Mouse (Mus musculus): ENCODE measurements around the gene Kcnma1.

Kcnma1 gene

DNA sequence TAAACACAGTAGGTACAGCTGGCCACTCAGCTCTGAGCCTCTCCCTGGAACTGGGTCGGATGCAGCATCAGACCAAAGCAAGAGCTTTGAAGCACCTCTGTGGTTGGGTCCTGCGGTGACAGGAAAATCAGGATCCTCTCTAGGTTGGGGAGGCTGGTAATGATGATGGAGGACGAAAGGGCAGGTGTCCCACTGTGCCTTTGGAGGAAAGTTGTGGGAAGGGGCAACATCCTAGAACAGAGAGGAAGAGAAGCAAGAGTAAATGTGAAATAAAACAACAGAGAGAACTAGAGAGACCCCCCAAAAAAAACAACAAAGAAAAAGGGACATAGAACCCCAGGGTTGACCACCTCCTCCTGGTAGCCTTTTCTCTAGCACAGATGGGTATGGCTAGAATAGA, at the start of gene Kcnma1:
Kcnma1 (minus strand) TSS at position 101 of the 400 bp plus-strand sequence.
- DNase-seq, result no peak

DNA sequence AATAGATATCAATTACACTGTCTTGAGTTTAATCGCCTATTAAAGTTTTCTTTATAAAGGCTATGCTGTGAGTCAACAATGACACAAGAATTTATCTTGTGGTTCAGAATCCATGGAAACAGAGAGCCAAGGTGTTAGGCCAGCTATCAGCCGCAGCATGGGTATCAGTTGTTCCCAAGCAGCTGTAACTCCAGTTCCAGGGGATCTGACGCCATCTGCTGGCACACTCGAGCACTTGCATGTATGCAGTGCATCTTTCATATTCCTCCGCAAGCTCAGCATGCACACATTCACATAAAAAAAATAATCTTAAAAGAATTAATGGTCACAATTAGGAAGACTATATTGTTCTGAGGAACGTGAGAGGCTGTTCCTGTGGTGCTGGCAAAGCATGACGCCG, 45.5 kb upstream of the Kcnma1 start:
- peak; percentile 39 to 50 for DNase-seq

DNA sequence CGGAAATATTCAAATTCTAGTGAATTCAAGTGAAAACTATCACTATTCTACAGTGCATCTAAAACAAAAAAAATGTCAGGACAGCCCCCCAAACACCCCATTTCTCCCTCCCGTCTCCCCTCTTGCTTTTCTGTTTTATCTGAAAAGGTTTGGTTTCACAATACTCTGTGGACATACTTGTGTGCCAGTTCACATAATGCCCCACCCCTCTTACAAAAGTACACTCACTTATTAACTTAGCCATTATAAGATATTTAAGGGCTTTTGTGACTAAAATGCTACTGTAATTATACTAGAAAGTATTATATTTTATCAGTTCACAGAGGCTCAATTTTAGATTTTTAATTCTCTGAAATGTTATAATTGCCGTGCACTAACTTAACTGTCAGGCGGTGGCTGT, 45.0 kb upstream of the Kcnma1 start:
- no peak for DNase-seq

DNA sequence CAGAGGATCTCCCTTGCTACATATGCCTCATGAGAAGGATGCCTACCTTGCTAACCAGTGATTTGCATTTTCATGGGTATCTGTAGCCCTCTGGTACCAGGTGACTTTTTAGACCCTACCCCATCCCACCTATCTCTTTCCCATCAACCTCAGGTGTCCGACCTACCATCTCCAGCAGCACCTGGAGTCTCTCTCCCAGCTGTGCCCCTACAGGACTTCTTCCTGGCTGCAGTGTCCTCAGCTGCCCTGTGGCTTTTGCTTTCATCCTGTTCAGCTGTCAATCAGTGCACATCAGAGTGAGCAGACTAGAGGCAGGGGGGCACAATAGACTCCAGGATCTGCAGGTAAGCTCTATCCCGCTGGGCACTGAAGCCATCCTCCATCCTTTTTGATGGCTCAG, 37.5 kb upstream of the Kcnma1 start:
- DNase-seq, result no peak

DNA sequence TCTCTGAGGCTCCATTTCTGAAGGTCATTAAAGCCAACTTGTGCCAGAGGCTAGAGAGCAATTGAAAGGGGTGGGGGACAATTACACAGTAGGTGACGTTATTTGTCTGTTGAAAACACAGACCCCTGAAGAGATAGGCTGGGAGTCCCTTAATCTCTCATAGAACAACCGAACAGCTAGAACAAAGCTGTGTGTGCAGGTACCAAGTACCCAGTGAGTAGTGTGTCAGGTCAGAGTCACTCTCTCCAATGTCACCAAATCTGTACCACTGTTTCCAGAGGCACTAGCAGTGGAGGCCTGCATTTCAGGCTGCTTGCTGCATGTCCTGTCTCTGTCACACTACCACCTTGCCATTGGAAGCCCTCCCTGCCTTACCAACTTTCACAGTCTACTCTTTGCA, 22.3 kb upstream of the Kcnma1 start:
- DNase-seq, result no peak

DNA sequence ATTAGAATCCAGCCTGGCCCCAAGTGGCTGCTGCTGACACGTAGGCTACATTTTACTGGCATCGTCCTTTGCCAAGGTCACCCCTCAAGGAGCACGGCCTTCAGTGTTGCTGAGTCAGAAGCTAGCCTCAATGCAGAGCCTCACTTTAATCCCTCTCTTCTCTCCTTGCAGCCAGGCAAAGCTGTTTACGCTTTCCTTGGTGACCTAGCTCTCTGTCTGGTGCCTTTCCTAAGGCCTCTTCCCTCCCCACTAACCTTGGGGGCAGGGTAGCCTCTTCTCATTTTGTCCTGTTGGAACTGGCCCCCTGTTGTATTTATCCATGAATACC, 21.9 kb upstream of the Kcnma1 start:
- no peak for DNase-seq

DNA sequence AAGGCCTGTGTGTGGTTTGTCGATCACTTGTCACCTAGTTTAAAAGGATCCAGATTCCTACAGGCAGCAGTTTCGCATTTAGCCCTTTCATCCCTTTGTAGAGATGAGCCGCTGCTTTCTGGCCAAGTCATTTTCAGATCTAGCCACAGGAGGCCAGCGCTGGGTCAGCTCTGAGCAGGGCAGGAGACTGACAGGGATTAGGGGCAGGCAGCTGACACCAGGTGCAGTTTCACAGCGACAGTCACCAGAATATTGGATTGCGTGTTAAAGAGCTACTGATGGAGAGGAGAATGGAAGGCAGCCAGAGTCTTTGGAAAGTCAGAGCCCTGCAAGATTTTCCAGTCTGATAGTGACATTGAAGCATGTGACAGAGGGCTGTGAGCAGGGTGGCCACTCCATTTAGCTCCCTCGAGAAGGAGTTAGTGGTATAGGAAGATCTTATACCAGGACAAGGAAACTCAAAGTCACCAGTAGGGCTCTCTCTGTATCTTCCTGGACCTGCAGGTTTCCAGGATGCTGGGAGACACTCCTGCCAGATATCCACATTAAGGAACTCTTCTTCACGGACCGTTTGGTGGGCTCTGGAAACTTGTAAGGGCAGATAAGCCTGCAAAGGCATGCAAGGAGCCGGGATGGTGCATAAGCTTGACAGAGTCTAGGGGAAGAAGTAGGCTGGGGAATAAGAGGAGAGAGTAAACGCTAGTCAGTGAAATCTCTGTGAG, 21.4 kb upstream of the Kcnma1 start:
- DNase-seq, result peak; percentile 30 to 31

DNA sequence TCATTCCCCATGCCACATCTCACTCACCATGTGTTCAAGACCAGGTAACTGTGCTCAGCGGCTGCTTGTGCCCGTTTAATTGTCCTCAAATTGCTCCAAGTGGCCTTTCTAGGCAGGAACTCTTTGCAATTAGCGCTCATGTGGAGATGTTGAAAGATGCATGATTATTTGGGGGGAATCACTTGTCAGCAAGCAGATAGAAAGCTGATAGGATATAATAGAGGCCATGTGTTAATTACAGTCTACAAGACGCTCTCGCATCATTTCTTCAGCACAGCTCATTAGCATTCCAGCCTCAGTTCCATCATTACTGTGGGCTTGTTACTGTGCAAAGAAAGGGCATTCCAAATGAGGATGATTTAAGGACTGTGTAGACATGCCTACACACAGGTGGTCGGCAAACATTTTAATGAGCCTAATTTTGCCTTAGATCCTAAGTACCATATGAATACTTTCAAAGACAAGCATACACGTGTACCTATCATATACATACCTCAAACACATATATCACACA, 18.6 kb upstream of the Kcnma1 start:
- no peak for DNase-seq

DNA sequence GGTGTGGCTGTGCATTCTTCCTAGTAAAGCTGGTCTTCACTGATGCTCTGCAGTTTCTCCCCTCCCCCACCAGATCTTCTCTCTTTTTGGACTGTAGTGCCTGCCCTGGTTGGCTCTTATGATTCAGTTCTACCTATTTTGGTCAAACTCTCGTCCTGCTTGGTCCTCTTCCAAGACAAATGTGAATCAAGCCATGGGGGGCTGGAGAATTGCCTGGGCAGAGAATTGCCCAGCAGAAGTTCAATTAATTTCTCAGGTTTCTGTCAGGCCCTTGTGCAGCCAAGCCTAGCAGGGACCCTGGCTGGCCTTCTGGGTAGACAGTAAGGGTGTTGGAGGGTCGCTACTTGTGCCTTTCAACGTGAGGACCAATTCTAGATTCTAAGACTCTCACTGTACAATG, 17.9 kb upstream of the Kcnma1 start:
- peak; percentile 82 to 86 for DNase-seq

DNA sequence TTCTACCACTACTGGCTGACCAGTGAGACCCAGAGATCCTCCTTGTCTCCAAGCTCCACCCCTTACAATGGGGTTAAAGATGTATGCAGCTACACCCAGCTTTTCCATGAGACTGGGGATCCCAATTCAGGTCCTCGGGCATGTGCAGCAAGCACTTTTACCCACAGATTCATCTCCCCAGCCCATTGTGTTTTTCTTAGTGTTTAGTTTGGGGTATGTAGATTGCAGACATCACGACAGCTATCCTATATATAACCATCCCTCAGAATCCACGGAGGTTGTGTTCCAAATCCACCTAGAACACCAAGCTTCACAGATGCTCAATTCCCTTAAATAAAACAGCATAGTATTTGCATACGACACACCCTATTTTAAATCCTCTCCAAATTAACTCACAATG, 6.4 kb upstream of the Kcnma1 start:
- DNase-seq, result no peak

DNA sequence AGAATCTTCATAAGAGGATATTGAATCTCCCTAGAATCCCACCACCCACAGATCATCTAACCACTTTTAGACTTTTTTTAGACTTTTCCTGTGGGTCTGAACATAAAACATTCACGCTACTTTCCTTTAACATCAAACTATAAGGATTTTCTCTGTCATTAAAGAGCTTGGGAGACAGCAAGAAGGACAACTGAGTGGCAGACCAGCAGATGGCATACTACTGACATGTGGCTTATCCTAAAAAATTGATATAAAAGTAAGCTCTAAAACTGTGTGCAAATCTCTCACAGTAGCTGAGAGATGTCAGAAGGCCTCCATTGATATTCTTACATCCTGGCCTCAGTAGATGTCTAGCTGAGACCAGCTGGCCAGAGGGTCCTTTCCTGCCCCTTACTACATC, 4.3 kb downstream of the Kcnma1 start:
- no peak for DNase-seq

DNA sequence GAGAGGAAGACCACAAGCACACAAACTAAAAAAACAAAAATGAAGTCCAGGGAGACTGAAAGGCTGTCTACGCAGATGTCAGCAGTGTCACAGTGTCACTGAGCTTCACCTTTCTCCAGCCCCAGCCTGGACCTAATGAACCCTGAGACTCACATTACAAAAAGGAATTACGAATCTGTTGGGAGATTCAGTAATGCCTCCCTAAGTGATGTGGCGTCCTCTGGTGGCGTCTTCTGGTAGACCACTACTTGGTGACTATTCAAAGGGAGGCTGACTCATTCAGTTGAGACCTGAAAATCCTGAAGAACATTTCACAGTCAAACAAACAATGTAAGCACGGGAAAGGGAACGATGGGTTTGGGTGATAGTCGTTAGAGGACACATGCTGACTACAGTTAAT, 6.0 kb downstream of the Kcnma1 start:
- DNase-seq, result peak; percentile 67 to 74

DNA sequence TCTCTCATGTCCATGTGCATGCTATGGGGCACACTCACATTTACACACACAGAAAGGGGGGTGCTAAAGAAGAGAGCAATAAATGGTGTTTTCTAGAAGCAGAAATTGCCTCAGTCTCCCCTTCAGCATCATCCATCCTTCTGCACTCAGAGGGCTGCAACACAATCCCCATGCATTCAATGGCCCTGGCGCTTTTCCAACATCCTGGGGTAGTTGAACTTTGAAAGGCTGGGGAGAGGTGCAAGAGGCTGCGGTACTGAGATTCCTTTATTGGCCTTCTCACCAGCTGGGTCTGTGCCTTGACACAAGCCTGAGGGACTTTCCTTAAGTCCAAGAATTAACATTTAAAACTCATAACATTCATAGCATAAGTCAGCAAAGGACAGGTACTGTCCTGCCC, 8.0 kb downstream of the Kcnma1 start:
- DNase-seq, result no peak

DNA sequence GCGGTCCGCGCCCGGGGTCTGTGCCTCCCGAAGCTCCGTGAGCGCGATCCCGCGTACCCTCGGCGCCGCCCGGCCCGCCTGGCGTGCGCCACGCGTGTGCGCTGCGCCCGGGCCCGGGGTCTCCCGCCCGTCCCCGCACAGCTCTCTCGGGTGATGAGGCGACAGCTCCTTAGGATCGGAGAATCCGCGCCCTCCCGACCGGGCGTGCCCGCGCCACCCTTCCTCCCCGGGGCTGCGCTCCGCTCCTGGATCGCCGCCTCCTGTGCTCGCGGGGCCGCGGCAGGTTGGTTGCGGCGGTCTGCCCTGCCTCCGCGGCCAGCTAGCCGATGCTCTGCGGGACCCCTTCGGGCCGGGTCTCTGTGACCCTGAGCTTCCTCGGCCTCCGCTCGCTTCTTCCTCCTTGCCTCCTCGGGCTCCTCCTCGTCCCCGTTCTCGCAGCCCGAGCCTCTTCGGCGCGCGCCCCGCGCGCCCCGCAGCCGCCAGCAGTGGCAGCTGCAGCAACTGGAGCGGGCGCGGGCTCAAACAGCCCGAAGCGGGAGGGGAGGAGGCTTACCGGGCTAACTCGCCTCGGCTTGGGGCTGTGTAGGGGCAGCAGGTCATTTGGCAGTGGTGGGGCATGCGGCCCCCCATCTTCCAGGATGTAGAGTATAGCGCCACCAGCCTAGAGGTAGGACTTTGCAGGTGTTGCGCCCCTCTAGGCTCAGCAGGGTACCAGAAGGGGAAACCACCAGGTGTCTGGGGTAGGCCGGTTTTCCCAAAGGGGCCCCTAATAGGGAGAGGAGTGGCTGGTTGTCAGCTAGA, 9.6 kb downstream of the Kcnma1 start:
- peak; percentile 18 to 25 for DNase-seq

DNA sequence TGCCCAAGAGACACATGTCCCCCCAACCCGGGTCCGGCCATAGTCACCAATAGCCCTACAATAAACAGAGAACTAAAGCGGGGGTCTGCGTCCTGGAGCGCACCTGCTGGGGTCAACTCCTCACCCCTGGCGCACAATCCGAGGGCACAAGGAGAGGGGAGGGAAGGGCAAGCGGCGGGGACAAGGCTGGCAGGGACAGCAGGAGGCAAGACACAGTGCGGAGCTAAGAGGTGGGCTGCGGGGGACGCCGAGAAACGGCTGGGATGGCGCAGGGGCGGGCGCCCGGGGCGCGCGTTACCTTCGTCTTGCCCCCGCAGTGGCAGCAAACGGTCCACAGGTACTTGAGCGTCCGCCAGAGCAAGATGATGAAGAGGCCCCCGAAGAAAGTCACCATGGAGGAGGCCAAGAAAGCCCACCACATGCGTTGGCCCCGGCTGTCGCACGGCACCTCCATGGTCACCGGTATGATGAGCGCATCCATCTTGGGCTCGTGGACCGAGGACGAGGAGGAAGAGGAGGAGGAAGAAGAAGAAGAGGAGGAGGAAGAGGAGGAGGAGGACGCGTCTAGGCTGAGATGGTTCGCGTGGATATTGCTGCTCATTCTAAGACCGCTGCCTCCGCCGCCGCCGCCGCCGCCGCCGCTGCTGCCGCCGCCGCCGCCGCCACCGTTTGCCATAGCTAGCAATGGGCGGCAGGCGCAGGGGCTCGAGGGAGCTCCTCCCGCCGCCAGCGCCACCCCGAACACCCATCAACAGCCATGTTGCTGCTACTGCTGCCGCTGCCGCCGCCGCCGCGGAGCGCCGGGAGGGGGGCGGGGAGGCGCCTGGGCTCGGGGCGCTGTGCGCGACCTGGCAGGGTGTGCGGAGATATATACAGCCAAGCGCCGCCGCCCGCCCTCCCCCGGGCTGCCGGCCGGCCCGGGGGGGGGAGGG, 10.6 kb downstream of the Kcnma1 start:
- peak; percentile 18 to 30 for DNase-seq

DNA sequence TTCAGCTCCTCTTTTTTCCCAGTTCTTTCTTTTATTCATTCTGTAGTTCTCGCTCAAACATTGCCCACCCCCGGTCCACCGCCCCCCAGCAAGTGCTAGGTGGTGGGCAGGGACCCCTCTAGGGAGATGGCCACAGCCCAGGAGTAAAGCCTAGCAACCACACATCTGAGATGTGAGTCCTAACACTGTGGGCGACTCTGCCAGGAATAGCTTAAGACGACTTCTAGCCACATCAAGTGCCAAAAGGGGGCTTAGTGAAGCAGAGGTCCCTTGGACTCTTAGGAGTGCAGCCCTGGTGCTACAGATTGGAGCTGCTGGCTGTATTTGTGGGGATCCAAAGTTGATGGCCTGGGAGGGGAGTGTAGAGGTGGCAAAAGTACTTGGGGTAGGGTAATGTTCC, 11.6 kb downstream of the Kcnma1 start:
- DNase-seq, result no peak

DNA sequence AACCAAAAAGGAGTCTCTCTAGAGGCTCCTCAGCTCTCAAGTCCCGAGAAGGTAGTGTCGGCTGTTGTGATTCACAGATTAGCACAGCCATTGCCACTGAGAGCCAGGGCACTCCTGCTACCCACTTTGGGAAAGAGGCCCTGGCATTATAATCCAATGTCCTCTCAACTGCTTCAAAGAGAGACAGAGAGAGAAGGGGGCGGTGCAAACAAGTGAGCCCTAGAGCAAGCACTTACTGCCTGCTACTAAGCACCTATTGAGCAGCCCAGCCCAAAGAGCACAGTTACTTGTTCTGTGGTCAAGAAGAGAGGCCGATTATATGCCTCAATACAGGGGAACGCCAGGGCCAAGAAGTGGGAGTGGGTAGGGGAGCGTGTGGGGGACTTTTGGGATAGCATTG, 16.4 kb downstream of the Kcnma1 start:
- DNase-seq, result no peak

DNA sequence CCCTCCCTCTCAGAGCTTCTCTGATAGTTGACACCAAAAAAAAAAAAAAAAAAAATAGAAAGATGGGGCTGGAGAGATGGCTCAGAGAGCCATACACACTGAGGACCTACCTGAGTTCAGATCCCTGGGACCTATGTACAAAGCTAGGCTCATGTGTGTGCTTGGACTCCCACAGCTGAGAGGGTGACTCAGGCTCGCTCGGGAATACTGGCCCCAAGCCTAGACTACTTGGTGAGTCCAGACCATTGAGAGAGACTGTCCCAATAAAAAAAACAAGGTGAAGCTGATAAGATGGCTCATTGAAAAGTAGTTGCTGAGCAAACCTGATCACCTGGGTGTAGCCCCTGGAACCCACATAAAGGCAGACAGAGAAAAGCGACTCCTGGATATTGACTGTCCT, 18.5 kb downstream of the Kcnma1 start:
- no peak for DNase-seq

DNA sequence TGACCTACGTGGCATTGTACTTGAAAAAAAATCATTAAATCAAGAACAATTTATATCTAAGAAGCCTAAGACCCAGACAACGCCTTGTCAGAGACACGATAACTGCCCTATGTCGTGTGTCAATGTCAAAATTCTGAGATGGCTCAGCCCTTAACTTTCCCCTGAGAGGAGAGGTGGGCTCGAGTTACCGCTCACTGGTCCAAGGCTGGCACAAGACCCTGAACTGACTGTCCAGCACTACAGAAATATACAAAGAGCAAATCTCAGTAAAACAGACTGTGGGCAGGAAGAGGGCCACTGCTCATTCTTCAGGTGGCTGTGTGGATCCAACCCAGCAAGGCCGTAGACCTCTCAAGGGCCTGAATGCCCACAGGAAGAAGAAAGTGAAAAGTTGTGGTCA, 23.4 kb downstream of the Kcnma1 start:
- DNase-seq, result no peak

DNA sequence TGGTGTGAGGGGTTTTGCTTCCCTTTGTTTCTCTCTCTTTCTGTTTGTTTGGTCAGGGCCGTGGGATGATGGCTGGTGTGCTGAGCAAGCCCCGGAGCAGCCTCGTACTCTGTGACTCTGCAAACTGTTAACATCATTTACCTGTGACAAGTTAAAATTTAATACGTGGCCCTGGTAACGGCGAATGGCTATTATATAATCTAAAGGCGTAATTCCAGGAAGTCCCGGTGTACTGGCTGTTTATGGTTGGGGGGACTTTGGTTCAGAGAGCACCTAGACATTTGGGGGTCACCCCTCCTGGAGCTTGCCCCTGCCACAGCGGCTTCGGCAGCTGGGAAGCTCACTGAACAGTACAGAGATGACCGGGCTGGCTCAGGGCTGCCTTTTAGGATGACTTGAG, 24.6 kb downstream of the Kcnma1 start:
- no peak for DNase-seq

DNA sequence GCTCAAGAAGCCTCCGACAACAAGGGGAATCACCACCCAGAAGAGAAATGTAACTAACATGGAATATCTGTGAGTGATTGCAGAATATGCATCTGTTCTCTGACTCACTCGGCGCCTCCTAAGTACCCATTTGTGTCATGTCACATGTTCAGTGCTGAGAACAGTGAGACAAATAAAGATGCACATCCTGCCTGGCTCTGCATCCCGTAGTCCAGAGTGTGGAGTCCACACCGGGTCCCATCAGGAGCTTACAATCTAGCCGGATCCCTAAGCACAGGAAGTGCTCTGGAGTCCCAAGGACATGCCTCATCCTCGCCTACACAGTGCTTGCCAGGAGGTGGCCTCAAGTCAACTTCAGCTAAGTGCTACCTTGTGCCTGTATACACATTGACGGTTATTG, 32.1 kb downstream of the Kcnma1 start:
- DNase-seq, result no peak

DNA sequence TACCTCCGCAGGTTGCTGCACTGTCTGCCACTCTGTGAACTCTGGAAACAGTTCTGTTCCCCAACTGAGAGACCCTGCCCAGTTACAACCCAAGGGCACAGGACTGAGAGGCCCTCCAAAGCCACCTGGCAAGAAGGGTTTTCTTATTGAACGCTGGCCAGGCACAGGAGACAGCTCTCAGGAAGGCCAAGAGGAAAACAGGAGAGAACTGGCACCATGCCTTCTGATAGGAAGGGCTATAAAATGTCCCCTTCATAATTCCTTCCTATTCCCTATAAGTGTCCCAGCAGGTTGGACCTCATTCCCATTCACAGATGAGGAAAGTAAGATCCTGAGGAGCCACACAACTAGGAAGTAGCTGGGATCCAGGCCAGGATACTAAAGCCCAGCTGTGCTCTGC, 39.6 kb downstream of the Kcnma1 start:
- DNase-seq, result no peak

DNA sequence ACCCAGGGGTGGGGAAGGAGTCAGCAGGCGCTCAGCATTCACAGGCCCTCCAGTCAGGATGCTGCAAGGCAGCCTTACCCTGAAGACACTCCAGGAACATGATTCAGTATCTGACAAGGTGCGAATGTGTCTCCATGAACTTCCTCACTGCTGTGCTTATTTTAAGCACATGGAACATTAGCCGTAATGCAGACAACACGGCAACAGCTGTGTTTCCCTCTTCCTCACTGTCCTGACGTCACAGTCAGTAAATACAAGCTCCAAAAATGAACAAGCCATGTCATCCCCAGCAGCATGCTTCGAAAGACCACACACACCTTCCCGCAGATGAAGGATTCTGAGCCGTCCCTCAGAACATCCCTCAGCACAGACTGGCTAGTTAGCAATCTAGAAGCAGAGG, 47.8 kb downstream of the Kcnma1 start:
- no peak for DNase-seq

Data from cerebellum, postnatal 36 days (tissue).